13 mouse cellular contexts compared by ENCODE assay signal in the genomic region with DNA sequence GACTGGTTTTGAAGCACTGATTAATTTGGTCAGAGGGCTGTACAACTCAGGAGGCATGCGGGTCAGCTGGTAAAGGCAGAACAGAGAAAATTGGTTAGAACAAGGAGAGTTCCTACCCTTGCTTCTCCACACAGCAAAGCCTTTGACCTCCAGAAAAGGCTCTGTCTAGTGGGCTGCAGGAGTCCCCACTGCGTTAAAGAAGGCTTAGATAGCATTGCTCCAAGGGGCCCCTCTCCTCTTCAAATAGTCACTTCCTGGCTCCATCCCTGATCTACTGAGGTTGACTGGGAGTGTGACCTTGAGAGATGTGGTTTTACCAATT.
A peak's percentile ranks its signal among the peaks of the same experiment; 100 is the strongest.
DNase-seq lines count a peak whose midpoint lies in the region; ATAC-seq lines count a peak whose summit lies in the region.
"Had no signal": no experiment of that assay in that cellular context is flagged by ENCODE, and none has a peak within 500 bp of the region (broad histone marks: within the 10 kb centered on the region; RNA-seq: fewer than 3 reads in every experiment).

No protein-coding gene starts in this region.

- no peaks in the 10 kb centered on the region for H3K9me3 ChIP-seq in embryonic facial prominence, embryonic 10.5 days
- H3K9me3 ChIP-seq in embryonic facial prominence, embryonic 12.5 days, result no peaks in the 10 kb centered on the region
- H3K9me3 ChIP-seq in hindbrain, embryonic 12.5 days (replicated peaks), result no peaks in the 10 kb centered on the region
- no peaks in the 10 kb centered on the region for H3K9me3 ChIP-seq in midbrain, embryonic 14.5 days (ENCODE audit: control insufficient read depth, low read length)
- H3K9me3 ChIP-seq: stomach, embryonic 15.5 days had no signal

- peak overlapping the region; percentile 49 for H3K27ac ChIP-seq in embryonic facial prominence, embryonic 10.5 days (replicated peaks)
- H3K27ac ChIP-seq in embryonic facial prominence, embryonic 12.5 days, result no peak overlapping the region
- no peak overlapping the region for H3K27ac ChIP-seq in hindbrain, embryonic 12.5 days
- peak overlapping the region; percentile 52; the same call in 1 of the 2 replicates for H3K27ac ChIP-seq in midbrain, embryonic 14.5 days (replicated peaks; ENCODE audit: low read depth, low read length)
- H3K27ac ChIP-seq: layer of hippocampus, adult 2 months; macrophage; stomach, embryonic 15.5 days had no signal

- no peak for DNase-seq in embryonic facial prominence, embryonic 10.5 days (ENCODE audit: low spot score)
- DNase-seq in midbrain, embryonic 14.5 days, result no peak
- no peak for DNase-seq in frontal cortex, postnatal 10 days (ENCODE audit: low spot score in 2 of 2)
- DNase-seq in thymus, postnatal 36 days, result no peak
- DNase-seq in right cerebral cortex, postnatal 36 days (ENCODE audit: low spot score in 2 of 2), result no peak
- DNase-seq: cerebellum, adult 18-20 months; heart, adult 18-20 months; right cerebral cortex, postnatal 4 days had no signal

- no peaks in the 10 kb centered on the region for H3K36me3 ChIP-seq in embryonic facial prominence, embryonic 10.5 days (replicated peaks)
- H3K36me3 ChIP-seq in embryonic facial prominence, embryonic 12.5 days, result no peaks in the 10 kb centered on the region
- H3K36me3 ChIP-seq in hindbrain, embryonic 12.5 days, result no peaks in the 10 kb centered on the region
- no peaks in the 10 kb centered on the region for H3K36me3 ChIP-seq in midbrain, embryonic 14.5 days (ENCODE audit: control insufficient read depth, insufficient read depth, low read length)
- H3K36me3 ChIP-seq: stomach, embryonic 15.5 days had no signal

- no peak overlapping the region for H3K9ac ChIP-seq in embryonic facial prominence, embryonic 12.5 days
- H3K9ac ChIP-seq in hindbrain, embryonic 12.5 days, result no peak overlapping the region
- H3K9ac ChIP-seq in midbrain, embryonic 14.5 days (replicated peaks; ENCODE audit: low read length), result no peak overlapping the region
- H3K9ac ChIP-seq: stomach, embryonic 15.5 days had no signal

- H3K4me1 ChIP-seq in embryonic facial prominence, embryonic 10.5 days, result peaks cover 36% of the 10 kb centered on the region
- H3K4me1 ChIP-seq in embryonic facial prominence, embryonic 12.5 days, result peaks cover 20% of the 10 kb centered on the region
- H3K4me1 ChIP-seq in hindbrain, embryonic 12.5 days, result peaks cover 25% of the 10 kb centered on the region
- peaks cover 16% of the 10 kb centered on the region for H3K4me1 ChIP-seq in midbrain, embryonic 14.5 days (ENCODE audit: control insufficient read depth, insufficient read depth, low read length)
- H3K4me1 ChIP-seq: stomach, embryonic 15.5 days had no signal

- WGBS in embryonic facial prominence, embryonic 10.5 days, result 12% methylated on average over 2 of the region's 2 CpGs
- WGBS in embryonic facial prominence, embryonic 12.5 days, result 20% methylated on average over 2 of the region's 2 CpGs
- WGBS in hindbrain, embryonic 12.5 days, result 9% methylated on average over 2 of the region's 2 CpGs
- 13% methylated on average over 2 of the region's 2 CpGs for WGBS in midbrain, embryonic 14.5 days

- ATAC-seq in embryonic facial prominence, embryonic 12.5 days (ENCODE audit: insufficient number of reproducible peaks, insufficient read depth, low FRiP score, low TSS enrichment), result 0 out of 2 replicates have a peak, but pooled peaks have one; percentile 41
- peak; percentile 72 for ATAC-seq in hindbrain, embryonic 12.5 days (ENCODE audit: low FRiP score)
- ATAC-seq in midbrain, embryonic 14.5 days (ENCODE audit: low FRiP score, low TSS enrichment), result peak; percentile 32; the same call in 1 of the 2 replicates

- no peak overlapping the region for H3K4me3 ChIP-seq in embryonic facial prominence, embryonic 10.5 days
- no peak overlapping the region for H3K4me3 ChIP-seq in embryonic facial prominence, embryonic 12.5 days
- H3K4me3 ChIP-seq in hindbrain, embryonic 12.5 days, result no peak overlapping the region
- no peak overlapping the region; the same call in 1 of the 2 replicates for H3K4me3 ChIP-seq in midbrain, embryonic 14.5 days (replicated peaks; ENCODE audit: low read depth, low read length)
- H3K4me3 ChIP-seq: layer of hippocampus, adult 2 months; stomach, embryonic 15.5 days had no signal

- no peak overlapping the region for H3K4me2 ChIP-seq in embryonic facial prominence, embryonic 12.5 days (replicated peaks)
- peak overlapping the region; percentile 19; the same call in 1 of the 2 replicates for H3K4me2 ChIP-seq in hindbrain, embryonic 12.5 days (replicated peaks)
- H3K4me2 ChIP-seq in midbrain, embryonic 14.5 days (ENCODE audit: low read length), result peak overlapping the region; percentile 45
- H3K4me2 ChIP-seq: stomach, embryonic 15.5 days had no signal

- H3K27me3 ChIP-seq in embryonic facial prominence, embryonic 10.5 days (replicated peaks; ENCODE audit: low read depth, poor library complexity, severe bottlenecking), result peaks cover 17% of the 10 kb centered on the region; the same call in 1 of the 2 replicates
- H3K27me3 ChIP-seq in embryonic facial prominence, embryonic 12.5 days, result no peaks in the 10 kb centered on the region
- no peaks in the 10 kb centered on the region for H3K27me3 ChIP-seq in hindbrain, embryonic 12.5 days
- H3K27me3 ChIP-seq in midbrain, embryonic 14.5 days (ENCODE audit: control insufficient read depth, insufficient read depth, low read length), result no peaks in the 10 kb centered on the region
- H3K27me3 ChIP-seq: stomach, embryonic 15.5 days had no signal

Comparison
In these comparisons a context has a peak if more than half of its experiments do, and no peak if none do; other contexts are left out.
1. H3K27ac ChIP-seq: peak in embryonic facial prominence, embryonic 10.5 days (single experiment) and midbrain, embryonic 14.5 days (single experiment); none in embryonic facial prominence, embryonic 12.5 days (single experiment) and hindbrain, embryonic 12.5 days (single experiment).
2. Peak in every context shown above with its lines, with median percentiles within 50 percentile points of each other: ATAC-seq.